Mouse (Mus musculus): ENCODE measurements at regions not wholly inside any gene's neighbourhood (a gene's known extent, or its start where the extent isn't known, plus 50 kb on each side); places are given as distances from the start of the nearest gene placed in this dataset.
"Not testable (repeated sequence)": the region's sequence is repeated elsewhere in the genome, so short reads cannot be mapped to it uniquely, and the experiment has no call there.

DNA sequence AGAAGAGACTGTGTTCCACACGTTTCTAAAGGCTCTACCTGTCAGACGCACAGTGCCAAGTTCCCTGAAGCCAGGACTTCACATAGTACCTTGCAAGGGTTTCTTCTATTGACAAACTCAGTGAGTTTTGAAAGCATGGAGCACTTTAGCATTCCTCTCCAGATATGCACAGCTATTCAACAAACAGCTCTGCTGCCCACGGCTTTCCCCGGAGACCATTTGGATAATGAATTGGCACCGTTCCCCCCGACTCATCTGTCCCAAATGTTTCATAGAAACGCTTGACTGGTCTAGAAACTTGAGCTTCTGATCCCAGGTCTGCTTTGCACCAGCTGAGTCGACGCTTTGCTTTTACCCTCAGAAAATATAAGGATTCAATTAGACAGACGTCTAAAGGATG, 162.2 kb upstream of the St6galnac5 start:
- no peak for DNase-seq
- intact Hi-C loops (cut with DNase I), result no loop called here

DNA sequence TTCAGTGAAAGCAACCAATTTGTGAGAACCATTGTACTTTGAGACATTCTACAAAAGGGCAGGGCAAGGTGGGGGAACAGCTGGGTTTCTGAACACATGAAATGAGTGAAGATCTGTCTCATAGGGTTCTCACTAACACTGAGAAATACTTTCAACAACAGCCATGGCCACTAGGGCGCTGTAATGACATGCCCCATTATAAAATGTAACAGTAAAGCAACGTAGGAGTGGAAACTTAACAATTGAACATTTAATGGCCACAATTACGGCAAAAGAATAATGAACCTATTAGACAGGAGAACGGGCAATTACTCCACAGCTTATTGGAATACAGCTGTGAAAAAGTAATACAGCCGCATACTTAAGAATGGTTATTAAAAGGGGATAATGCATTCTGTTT, 158.9 kb upstream of the St6galnac5 start:
- DNase-seq, result no peak
- intact Hi-C loops (cut with DNase I), result no loop called here

DNA sequence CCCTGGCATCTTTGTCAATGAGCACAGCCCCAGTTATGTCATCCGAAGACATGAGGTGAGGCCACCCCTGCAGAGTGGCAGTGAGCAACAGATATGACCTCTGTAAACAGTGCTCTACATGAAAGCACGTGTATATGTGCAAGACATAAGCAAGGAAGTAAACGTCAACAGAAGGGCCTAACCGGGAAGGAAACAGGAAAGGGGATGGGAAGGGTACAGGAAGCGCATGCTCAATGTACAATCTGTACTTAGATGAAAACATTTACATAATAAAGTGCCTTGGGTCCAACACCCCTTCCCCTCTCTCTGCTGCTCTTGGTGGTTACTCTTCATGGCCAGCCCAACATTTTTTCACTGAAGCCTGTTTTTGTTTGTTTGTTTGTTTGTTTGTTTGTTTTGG, 143.3 kb upstream of the St6galnac5 start:
- intact Hi-C loops (cut with DNase I), result no loop called here
- DNase-seq, result no peak

DNA sequence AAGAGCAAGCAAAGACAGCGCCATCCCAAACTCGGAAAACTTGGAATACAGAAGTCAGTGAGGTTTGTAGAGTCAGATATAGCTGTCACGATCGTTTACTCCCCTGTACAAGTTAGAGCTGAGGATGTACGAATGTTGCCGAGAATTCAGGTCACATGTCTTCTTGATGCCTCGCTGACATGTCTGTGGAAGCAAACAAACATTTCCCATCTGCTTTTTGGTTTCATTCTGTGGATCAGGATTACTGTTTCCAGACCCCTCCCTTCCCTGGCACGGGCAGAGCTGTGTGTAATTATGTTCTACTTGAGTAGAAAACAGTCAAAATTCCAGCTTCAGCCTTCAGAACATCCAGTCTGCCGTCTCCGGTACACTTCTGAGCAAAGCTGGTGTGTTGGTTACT, 139.9 kb upstream of the St6galnac5 start:
- DNase-seq, result no peak
- intact Hi-C loops (cut with DNase I), result no loop called here

DNA sequence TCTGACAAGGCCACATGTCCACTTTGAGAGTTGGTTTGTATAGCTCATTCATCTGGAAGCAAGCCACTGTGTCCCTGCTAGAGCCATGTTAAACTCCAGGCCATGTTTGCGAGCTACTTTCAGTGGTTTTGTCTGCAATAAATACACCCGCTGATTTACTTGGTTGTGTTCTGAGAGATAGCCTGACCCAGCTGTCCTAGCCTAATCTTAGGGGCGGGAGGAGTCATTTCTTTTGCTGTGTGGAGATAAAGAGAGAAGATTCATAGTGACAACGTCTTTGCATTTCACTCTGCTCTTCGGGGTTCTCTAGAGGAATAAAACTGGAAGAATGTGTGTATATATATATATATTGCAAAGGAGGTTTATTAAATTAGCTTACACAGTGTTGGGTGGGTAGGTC, 137.1 kb upstream of the St6galnac5 start:
- intact Hi-C loops (cut with DNase I), result no loop called here
- no peak for DNase-seq

DNA sequence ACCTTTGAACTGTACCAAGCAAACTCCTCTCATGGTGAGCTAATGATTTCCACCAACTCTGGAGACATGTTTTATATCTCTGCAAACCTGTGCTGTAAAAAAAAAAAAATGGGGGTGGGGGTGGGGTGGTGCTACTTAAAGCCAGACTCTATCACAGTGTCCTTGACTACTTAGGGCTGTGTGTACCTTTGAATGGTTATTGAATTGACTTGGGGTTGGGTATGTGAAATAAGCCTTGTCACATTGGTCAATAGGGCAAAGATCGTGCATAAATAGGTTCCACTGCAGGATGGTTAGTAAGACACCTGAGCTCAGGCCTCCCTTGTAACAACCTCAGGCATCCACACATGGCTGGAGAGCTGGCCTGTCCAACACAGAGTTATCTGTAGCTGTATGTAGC, 136.6 kb upstream of the St6galnac5 start:
- intact Hi-C loops (cut with DNase I), result no loop called here
- no peak for DNase-seq

DNA sequence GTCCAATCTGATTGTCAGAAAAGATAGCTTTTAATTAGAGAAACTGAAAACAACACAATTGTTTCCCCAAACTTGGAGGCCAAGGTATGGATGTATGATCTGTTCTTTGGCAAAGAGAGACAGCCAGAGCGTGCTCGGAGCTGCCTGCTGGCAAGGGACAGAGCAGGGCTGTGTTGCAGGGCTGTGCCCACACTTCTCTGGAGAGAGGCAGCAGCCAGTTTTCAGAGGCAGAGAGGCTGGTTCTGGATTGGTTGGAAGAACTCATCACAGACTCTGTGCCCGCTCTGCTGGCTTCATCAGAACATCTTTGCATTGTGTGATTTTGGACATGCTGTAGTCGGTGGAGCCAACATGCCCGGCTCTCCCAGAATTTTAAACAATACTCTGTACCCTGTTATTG, 123.5 kb upstream of the St6galnac5 start:
- intact Hi-C loops (cut with DNase I), result no loop called here
- DNase-seq, result no peak

DNA sequence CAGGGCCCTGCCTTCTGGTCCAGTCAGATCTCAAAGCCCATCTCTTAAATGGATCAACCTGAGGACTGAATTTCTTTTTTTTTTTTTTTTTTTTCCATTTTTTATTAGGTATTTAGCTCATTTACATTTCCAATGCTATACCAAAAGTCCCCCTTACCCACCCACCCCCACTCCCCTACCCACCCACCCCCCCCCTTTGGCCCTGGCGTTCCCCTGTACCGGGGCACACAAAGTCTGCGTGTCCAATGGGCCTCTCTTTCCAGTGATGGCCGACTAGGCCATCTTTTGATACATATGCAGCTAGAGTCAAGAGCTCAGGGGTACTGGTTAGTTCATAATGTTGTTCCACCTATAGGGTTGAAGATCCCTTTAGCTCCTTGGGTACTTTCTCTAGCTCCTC, 108.5 kb upstream of the St6galnac5 start:
- intact Hi-C loops (cut with DNase I); DNase-seq: not testable (repeated sequence)

DNA sequence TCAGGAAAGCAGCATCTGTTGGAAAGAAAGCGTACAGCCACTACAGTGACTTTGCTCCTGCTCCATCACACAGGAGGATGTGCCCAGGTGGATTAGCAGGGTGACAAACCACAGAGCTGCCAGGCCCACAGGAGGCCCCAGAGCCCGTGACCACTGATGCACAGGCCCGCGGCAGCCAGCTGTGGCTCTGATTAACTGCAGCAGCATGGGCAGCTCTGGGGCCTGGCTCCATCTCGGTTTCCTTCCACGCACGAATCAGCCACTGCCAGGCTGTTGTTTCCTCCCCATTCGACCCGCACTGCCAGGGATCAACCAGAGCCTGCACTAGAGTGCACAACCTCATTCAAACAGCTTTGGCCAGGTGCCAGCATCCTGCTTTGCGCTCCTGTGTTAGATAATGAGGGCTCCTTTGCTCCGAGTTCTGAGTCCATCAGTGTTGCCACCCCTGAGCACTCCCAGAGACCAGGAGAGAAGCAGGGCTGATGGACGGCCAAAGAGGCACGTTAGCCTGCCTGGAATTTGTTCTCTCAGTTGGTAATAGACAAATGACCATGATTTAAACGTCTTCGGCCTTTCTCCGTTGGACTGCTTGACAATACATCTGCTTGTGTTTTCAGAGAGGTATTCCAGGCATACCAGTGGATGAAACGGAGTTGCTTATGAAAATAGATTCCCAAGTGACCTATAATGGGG, 103.2 kb upstream of the St6galnac5 start:
- peak in 1 of 2 experiments; percentile 9 for DNase-seq

DNA sequence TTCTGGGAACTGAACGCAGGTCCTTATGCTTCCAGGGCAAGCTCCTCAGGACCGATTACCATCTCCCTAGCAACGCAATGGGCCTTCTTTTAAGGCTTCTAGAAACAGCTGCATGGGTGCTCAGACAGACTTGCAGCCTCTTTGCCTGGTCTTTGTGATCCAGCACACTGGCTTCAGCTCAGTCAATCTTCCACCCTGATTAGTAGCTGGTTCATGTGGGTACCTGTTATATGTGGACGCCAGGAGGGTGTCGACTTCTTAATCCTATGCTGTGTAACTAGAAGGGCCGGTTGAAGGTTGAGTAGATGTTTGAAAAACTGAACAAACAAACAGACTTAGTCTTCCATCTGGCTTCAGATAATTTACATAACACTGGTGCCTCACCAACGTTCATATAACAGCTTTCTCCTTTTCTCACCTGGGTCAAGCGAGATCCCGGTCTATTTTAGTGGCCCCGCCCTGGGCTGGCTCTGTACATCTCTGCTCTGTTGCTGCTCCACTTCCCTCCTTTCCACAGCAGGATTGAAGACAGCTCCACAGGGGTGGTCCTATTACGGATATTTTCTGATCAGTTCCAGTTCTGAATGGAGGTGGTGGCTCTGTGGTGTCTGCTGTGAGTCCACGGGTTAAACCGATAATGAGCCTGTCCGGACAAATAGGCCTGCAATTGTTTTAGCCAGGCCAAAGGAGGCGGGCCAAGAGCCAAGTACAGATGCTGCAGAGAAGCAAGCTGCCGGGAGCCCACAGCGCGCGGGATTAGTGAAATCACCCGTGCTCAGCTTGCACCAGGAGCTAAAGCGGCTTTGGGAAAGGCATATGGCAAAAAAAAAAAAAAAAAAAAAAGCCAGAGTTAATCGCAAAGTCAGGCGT, 102.4 kb upstream of the St6galnac5 start:
- peak; percentile 19 to 30 for DNase-seq
- intact Hi-C loops (cut with DNase I), result no loop called here

More for the DNA sequence above, 103.2 kb upstream of the St6galnac5 start:
- intact Hi-C loops (cut with DNase I), result no loop called here

DNA sequence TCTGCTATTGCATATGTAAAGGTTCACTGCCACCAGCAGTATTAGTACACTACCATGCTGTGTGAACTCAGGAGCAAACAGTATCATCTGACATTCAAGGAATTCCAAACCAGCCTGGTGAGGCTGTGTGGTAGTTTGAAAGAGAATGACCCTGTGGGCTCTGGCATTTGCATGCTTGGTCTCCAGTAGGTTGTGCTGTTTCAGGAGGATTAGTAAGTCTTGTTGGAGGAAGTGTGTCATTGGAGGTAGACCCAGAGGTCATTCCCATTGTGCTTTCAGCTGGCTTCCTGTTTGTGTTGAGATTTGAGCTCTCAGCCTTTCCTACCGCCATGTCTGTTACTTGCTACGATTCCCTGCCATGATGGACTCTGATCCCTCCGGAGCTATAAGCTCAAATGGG, 98.3 kb upstream of the St6galnac5 start:
- DNase-seq, result no peak
- intact Hi-C loops (cut with DNase I), result no loop called here

DNA sequence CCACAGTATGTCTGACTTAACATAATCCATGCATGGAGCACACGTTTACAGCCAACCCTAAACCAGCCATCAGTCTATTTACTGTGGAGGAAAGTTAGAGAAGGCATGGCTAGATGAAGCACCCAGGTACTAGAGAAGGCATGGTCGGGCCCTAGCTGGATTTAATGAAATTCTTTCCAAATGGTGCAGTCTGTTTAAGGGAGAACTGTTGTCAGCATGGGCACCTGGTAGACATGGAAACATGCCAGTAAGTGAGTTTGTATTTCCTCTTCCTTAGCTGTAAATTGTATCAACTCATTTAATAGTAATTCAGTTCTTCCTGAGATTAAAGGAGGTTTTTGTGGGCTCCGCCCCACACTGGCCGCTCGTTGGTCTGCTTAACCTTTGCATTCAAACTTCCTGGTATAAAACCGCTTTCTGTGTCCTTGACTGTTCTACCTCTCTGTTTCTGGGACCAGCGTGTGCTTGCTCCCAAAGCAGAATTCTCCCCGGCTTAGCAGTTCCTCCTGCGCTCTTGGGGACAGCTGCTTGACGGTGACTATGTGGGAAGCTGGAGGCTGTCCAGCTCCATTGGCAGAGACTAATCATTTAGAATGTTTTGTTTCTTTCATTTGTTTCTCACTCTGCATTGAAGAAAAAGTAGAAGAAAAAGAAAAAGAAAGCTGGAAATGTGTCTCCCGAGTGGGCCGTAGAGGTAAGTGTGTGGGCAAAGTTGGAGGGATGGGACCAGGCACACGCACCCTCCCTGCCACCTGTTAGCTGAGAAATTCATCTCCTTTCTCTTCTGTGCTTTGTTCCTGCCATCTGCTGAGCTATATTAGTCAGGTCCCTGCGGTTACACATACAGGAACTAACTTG, 96.0 kb upstream of the St6galnac5 start:
- intact Hi-C loops (cut with DNase I), result no loop called here

DNA sequence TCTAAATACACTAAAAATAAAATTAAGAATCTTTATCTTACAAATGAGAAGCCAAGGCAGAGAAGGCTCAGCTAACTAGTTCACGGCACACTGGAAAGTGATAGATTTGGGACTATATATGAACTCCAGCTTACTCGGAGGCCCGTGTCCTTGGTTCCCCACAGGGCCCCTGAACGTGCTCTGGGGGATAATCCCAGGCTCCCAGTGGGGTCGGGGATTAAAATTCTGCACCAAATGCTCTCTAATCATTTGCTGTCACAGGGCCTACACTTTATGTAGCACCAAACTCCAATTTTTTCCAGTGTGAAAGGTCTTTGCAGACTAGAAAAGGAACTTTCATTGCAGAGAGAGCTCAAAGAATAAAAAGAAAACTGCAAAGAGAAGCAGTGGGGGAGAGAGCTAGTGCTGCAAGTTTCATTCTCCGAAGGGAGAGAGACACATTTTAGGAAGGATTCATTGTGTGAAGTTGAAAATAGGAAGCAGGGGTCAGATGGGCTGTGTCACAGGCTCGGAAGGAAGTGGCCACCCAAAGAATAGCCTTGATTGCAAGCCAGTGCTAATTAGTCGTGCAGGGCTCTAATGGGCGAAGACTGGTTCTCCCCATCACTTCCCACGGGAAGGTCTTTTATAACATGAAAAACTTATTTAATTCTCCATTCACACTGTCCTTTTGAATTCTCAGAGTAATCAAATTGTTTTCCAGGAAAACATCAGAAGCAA, 90.3 kb upstream of the St6galnac5 start:
- DNase-seq, result no peak
- intact Hi-C loops (cut with DNase I), result no loop called here

More for the DNA sequence above, 96.0 kb upstream of the St6galnac5 start:
- DNase-seq, result no peak

DNA sequence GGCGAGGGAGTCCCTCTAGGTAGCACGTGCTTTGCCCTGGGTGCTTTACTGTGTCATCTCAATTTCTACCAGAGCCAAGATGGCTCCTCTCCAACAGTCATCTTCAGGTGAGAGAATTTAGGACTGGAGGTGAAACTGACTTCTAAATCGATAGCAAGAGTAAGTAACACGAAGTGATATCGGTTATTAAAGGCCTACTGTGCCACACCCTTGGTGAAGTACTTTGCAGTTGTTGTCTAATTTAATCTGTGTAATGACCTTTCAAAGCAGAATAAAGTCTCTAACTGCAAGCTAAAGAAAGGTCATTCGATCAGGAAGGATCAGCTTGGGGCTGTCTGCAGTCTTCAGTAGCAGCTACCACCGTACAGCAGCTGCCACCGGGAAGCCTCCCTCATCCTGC, 89.5 kb upstream of the St6galnac5 start:
- no peak for DNase-seq
- intact Hi-C loops (cut with DNase I), result no loop called here

DNA sequence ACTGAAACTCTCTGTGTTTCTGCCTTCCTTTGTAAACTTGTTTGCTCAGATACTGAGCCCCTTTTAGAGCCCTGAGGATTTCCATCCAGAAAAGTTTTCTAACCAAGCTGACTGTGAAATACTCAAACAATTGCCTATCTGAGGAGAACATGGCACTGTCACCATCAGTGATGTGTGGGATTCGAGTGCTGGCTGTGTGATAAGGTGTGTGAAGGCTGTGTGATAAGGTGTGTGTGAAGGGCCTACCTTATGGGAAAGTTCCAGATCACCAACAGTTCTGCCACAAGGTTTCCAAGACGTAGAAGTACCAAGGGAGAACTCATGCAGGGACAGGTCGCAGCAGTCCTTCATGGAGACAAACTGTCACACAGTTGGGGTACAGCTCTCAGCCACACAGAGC, 89.1 kb upstream of the St6galnac5 start:
- intact Hi-C loops (cut with DNase I), result no loop called here

DNA sequence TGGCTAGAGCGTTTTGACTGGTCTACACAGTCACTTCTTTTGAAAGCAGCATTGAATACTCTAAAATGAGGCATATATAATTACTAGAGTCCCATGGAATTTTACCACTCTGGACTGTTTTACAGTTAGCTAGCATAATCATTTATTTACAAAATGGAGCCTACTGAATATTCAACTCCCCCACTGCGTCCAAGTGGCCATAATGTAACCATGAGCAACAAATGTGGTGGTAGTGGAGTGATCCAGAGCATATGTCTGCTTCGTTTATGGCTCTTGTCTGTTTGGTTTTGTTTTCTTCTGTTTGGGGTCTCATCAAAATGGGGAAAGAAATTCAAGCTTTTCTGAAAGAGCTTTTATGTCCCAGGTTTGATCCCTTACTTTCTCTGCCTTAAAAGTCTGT, 83.8 kb upstream of the St6galnac5 start:
- intact Hi-C loops (cut with DNase I), result no loop called here
- no peak for DNase-seq

More for the DNA sequence above, 89.1 kb upstream of the St6galnac5 start:
- DNase-seq, result no peak

DNA sequence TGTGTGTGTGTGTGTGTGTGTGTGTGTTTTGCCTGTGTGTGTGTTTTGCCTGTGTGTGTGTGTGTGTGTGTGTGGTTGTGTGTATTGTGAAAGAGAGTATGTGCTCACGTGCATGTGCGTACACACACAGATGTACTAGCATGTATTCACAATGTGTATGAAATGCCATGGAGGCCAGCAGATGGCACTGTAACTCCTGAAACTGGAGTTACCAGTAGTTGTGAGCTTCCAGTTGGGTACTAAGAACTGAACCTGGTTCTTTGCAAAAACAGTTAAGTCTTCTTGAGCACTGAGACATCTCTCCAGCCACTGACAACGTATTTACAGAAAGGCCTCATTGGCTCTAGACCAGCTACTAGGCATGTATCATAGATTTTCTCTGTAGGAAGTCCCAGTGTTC, 71.1 kb upstream of the St6galnac5 start:
- no peak for DNase-seq
- intact Hi-C loops (cut with DNase I), result no loop called here

DNA sequence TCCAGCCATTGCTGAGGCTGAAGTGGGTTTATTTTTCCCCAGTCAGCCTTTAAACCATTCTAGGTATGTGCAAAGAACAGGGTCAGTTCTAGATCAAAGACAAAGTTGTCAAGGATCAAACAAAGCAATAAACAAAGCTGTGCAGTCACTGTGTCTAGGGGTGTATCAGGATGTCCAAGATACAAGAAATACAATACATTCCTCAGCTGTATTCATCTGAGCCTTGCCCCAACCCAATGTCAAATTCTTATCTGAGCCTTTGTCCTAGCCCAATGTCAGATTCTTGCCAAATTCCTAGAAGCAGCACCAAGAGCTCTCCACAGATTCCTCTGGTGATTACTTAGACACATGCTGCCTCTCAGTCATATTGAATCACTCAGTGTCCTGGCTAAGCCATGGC, 69.5 kb upstream of the St6galnac5 start:
- DNase-seq, result no peak
- intact Hi-C loops (cut with DNase I), result no loop called here

DNA sequence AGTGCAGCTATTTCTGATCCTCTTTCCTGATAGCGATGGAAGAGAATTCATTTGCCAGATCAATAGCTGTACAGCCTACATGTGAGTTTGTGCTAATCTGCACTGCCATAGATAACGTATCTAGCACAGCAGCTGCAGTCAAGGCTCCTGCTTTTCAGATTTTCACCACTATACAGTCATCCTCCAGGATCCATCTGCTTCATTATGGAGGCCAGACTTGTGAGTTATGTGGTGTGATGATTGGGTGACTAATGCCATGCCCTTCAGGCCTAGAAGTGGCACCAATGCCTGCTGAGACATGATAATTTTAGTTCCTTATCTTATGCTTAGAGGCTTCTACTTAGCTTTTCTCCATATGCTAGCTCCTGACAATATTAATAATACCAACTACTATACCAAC, 63.3 kb upstream of the St6galnac5 start:
- intact Hi-C loops (cut with DNase I), result no loop called here
- no peak for DNase-seq

DNA sequence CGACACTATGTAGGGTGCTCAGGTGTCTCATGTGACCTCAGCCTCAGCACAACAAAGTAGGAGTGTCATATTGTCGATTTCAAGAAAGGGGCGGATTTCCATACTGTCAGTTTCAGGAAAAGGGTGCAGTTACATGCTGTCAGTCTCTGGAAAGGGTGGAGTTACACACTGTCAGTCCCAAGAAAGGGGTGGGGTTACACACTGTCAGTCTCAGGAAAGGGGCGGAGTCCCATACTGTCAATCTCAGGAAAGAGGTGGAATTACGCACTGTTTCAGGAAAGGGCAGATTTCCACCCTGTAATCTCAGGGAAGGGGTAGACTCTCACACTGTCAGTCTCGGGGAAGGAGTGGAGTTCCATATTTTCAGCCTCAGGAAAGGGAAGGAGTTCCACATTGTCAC, 51.9 kb upstream of the St6galnac5 start:
- no peak for DNase-seq
- intact Hi-C loops (cut with DNase I), result no loop called here

Data from gastrocnemius, postnatal 36 days (tissue).